Mouse (Mus musculus) limb, embryonic 10.5 days (tissue): ENCODE measurements around the gene Cgref1. TPM values are rescaled to one million over a fixed set of nuclear protein-coding genes. Genes with fewer than 3 reads are reported as not detected.

Source experiments
- DNase-seq: peaks from one replicate; pipeline ENCODE4 v3.0.0-alpha.2; 2017; ENCODE audit warnings: low spot score
- H3K27ac ChIP-seq: fragments of 300-500 bp; sonication (generic); 2 replicates; pipeline ENCODE4 v1.5.1; 2016; ENCODE audit warnings: mild to moderate bottlenecking
- H3K27me3 ChIP-seq: fragments of 300-500 bp; sonication (generic); 2 replicates; pipeline ENCODE4 v1.6.1; 2016; ENCODE audit warnings: low read depth, mild to moderate bottlenecking; ENCODE audit not compliant: poor library complexity, severe bottlenecking
- H3K36me3 ChIP-seq: fragments of 300-500 bp; sonication (generic); 2 replicates; pipeline ENCODE4 v1.6.1; 2016; ENCODE audit warnings: mild to moderate bottlenecking, moderate library complexity
- H3K4me1 ChIP-seq: fragments of 300-500 bp; sonication (generic); 2 replicates; pipeline ENCODE4 v1.6.1; 2016
- H3K4me3 ChIP-seq: fragments of 300-500 bp; sonication (generic); 2 replicates; pipeline ENCODE4 v1.5.1; 2016; ENCODE audit warnings: mild to moderate bottlenecking, moderate library complexity
- H3K9me3 ChIP-seq: fragments of 300-500 bp; sonication (generic); replicated peaks from 2 replicates; pipeline ENCODE4 v1.6.1; 2016; ENCODE audit warnings: mild to moderate bottlenecking
- WGBS: fragments of 180-500 bp; shearing (Covaris S2); methylation state at CpG from one replicate; pipeline ENCODE4 v1.1.7; 2016; 5-methylcytosine and 5-hydroxymethylcytosine counted together
- polyA plus RNA-seq: library from polyadenylated mRNA; unstranded; fragments of >200 nt; fragmentation: Nextera tagmentation; extraction: Ambion mirVana; gene quantifications from 2 replicates; pipeline ENCODE4 v1.2.1, GENCODE M21; 2016

Cgref1 gene
- polyA plus RNA-seq, 1 experiment from 2014 or later = 2.5 TPM

DNA sequence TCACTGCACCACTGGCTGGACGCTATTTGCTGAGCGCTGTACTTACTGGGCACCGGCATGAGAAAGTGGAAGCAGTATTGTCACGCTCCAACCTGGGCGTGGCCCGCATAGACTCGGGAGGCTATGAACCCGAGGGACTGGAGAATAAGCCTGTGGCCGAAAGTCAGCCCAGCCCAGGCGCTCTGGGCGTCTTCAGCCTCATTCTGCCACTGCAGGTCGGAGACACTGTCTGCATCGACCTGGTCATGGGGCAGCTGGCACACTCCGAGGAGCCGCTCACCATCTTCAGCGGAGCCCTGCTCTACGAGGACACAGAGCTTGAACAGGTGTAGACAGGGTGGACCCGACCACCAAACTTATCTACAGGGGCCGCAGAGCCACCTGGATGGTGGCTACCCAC lies 24.8 kb downstream of the Cgref1 start:
- no peak for DNase-seq
- WGBS = 67% methylated on average over 19 of the region's 19 CpGs
- peak overlapping the region; percentile 36; the same call in 1 of the 2 replicates for H3K27ac ChIP-seq

DNA sequence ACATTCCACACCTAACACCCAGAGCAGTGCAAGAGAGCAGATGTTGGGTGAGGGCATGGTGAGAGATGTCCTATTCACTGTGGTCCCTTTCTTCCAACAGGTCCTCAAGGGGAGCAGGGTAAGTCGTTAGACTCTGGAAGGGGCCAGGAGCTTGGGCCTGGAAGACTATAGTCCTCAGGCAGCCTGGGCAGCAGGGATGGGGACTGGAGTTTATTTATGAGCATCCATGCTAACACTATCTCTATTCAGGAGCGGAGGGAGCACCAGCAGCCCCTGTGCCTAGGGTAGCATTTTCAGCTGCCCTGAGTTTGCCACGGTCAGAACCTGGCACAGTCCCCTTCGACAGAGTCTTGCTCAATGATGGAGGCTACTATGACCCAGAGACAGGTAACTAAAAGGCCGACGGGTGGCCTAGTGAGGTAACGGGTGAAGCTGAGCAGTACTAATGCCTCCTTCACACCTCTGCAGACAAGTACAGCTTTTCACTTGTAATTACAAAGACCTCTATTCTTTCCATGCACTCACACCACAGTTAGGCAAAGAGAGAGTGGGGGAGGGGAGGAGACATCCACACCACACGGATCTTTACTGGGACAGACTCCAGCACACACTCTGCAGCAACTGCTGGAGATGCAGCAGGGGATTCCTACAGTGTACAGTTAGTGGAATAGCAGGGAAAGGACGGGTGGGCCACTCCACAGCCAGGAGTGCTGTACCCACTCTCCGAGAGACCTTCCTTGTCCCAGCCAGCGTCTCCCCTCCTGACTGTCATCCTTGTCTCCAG lies 25.4 kb downstream of the Cgref1 start:
- Histone ChIP-seq H3K27me3 (no peaks in the 10 kb centered on the region), H3K4me3 (0 out of 2 replicates have a peak overlapping the region, but pooled peaks have one; percentile 59), H3K36me3 (peaks cover 57% of the 10 kb centered on the region), H3K9me3 (no peaks in the 10 kb centered on the region), H3K27ac (peak overlapping the region; percentile 36; the same call in 1 of the 2 replicates), H3K4me1 (peaks cover 75% of the 10 kb centered on the region)
- no peak for DNase-seq
- 73% methylated on average over 11 of the region's 11 CpGs for WGBS

More for the DNA sequence above, 24.8 kb downstream of the Cgref1 start:
- no peaks in the 10 kb centered on the region for H3K27me3 ChIP-seq
- H3K4me1 ChIP-seq = peaks cover 69% of the 10 kb centered on the region
- peak overlapping the region; percentile 59; the same call in 1 of the 2 replicates for H3K4me3 ChIP-seq
- peaks cover 51% of the 10 kb centered on the region for H3K36me3 ChIP-seq
- H3K9me3 ChIP-seq = no peaks in the 10 kb centered on the region

DNA sequence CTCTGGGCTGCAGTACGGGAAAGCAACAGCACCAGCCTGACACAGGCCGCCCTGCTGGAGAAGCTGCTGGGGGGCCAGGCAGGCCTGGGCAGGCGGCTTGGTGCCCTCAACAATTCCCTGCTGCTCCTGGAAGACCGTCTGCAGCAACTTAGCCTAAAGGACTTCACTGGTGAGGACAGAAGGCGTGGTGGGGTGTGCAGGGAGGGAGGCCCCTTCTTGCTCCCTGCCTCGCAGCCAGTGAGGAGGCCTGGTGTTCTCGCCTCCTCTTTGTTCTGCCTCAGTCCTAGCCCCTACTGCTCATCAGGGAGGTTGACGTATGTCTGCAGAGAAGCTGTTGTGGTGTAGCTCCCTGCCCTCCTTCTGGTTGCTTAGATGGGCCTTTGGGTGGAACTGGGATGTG lies 26.7 kb downstream of the Cgref1 start:
- Histone ChIP-seq H3K36me3 (peaks cover 61% of the 10 kb centered on the region), H3K4me3 (no peak overlapping the region; the same call in 1 of the 2 replicates)
- WGBS = 80% methylated on average over 8 of the region's 8 CpGs

DNA sequence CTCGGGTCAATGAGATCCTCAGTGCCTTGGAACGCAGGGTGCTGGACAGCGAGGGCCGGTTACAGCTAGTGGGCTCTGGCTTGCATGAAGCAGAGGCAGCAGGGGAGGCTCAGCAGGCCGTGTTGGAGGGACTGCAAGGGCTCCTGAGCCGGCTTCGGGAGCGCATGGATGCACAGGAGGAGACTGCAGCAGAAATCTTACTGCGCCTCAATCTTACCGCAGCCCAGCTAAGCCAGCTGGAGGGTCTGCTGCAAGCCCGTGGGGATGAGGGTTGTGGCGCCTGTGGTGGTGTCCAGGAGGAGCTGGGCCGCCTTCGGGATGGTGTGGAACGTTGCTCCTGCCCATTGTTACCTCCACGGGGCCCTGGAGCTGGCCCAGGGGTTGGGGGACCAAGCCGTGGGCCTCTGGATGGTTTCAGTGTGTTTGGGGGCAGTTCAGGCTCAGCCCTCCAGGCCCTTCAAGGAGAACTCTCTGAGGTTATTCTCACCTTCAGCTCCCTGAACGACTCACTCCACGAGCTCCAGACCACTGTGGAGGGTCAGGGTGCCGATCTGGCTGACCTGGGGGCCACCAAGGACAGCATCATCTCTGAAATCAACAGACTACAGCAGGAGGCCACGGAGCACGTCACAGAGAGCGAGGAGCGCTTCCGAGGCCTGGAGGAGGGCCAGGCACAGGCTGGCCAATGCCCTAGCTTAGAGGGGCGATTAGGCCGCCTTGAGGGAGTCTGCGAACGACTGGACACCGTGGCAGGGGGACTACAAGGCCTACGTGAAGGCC lies 27.3 kb downstream of the Cgref1 start:
- DNase-seq = no peak
- Histone ChIP-seq H3K4me3 (no peak overlapping the region; the same call in 1 of the 2 replicates), H3K4me1 (peaks cover 94% of the 10 kb centered on the region), H3K9me3 (no peaks in the 10 kb centered on the region), H3K36me3 (peaks cover 61% of the 10 kb centered on the region), H3K27me3 (no peaks in the 10 kb centered on the region), H3K27ac (0 out of 2 replicates have a peak overlapping the region, but pooled peaks have one; percentile 19)
- 89% methylated on average over 31 of the region's 31 CpGs for WGBS

More for the DNA sequence above, 26.7 kb downstream of the Cgref1 start:
- no peak for DNase-seq
- Histone ChIP-seq H3K27ac (no peak overlapping the region), H3K9me3 (no peaks in the 10 kb centered on the region), H3K27me3 (no peaks in the 10 kb centered on the region), H3K4me1 (peaks cover 88% of the 10 kb centered on the region)

DNA sequence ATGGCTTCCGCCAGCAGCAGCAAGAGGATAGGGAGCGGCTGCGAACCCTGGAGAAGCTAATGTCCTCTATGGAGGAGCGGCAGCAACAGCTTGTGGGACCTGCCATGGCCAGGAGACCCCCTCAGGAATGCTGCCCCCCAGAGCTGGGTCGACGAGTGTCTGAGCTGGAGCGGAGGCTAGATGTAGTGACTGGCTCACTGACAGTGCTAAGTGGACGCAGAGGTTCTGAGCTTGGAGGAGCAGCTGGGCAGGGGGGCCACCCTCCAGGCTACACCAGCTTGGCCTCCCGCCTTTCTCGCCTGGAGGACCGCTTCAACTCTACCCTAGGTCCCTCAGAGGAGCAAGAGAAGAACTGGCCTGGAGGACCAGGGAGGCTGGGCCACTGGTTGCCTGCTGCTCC lies 28.0 kb downstream of the Cgref1 start:
- Histone ChIP-seq H3K4me1 (peaks cover 94% of the 10 kb centered on the region), H3K27ac (0 out of 2 replicates have a peak overlapping the region, but pooled peaks have one; percentile 19), H3K4me3 (0 out of 2 replicates have a peak overlapping the region, but pooled peaks have one; percentile 5), H3K36me3 (peaks cover 61% of the 10 kb centered on the region), H3K9me3 (no peaks in the 10 kb centered on the region), H3K27me3 (no peaks in the 10 kb centered on the region)
- WGBS = 93% methylated on average over 11 of the region's 11 CpGs
- no peak for DNase-seq

DNA sequence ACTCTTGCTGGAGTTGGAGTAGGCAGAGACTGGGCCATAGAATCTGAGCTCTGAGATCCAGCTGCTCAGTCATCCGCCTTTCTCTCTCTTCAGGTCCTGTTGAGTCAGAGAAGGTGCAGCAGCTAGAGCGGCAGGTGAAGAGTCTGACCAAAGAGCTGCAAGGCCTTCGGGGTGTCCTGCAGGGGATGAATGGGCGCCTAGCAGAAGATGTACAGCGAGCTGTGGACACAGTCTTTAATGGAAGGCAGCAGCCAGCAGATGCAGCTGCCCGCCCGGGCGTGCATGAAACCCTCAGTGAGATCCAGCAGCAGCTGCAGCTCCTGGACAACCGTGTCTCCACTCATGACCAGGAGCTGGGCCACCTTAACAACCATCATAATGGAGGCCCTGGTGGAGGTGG lies 28.6 kb downstream of the Cgref1 start:
- Histone ChIP-seq H3K27me3 (no peaks in the 10 kb centered on the region), H3K4me1 (peaks cover 94% of the 10 kb centered on the region), H3K27ac (0 out of 2 replicates have a peak overlapping the region, but pooled peaks have one; percentile 5), H3K4me3 (no peak overlapping the region), H3K9me3 (no peaks in the 10 kb centered on the region), H3K36me3 (peaks cover 61% of the 10 kb centered on the region)
- WGBS = 94% methylated on average over 9 of the region's 9 CpGs
- no peak for DNase-seq

DNA sequence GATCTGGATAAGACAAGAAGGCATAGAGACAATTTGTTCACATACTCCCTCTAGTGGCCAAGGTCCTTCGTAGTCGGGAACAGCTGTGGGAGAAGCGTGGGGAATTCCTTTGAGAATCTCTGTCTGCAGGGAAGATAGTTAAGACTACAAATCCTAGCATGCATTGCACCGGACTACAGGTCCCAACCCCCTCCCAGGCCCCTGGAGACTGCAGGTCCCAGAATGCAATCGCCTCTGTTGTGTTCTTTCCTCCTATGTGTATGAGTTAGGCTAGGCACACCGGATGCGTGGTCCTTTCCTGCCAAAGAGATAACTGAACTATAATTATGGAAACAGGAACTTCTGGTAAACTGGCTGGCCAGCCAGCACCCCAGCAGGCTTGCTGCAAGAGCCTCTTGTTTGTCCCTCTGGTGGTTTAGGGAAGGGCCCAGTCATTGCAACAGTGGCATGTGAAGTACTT lies 29.4 kb downstream of the Cgref1 start:
- Histone ChIP-seq H3K27ac (peak overlapping the region; percentile 97), H3K27me3 (no peaks in the 10 kb centered on the region), H3K4me3 (peak overlapping the region; percentile 63), H3K9me3 (no peaks in the 10 kb centered on the region), H3K4me1 (peaks cover 94% of the 10 kb centered on the region), H3K36me3 (peaks cover 58% of the 10 kb centered on the region)
- peak; percentile 80 for DNase-seq
- WGBS = 11% methylated on average over 7 of the region's 7 CpGs

DNA sequence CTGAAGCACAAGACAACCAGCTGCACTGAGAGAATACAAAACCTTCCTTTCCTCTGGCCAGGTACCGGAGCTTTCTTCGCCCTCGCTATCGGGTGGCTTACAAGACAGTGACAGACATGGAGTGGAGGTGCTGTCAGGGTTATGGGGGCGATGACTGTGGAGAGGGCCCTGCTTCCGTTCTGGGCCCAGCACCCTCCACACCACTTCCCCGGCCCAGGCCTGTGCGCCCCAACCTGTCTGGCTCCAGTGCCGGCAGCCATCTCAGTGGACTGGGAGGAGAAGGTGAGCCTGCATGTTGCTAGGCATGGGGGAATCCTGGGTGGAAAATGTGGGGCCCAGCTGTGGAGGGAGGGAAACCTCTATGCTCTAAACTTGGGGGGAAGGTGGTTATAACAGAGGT lies 29.9 kb downstream of the Cgref1 start:
- peak overlapping the region; percentile 63 for H3K4me3 ChIP-seq
- DNase-seq = no peak
- peak overlapping the region; percentile 97 for H3K27ac ChIP-seq
- H3K36me3 ChIP-seq = peaks cover 53% of the 10 kb centered on the region
- peaks cover 94% of the 10 kb centered on the region for H3K4me1 ChIP-seq
- H3K27me3 ChIP-seq = no peaks in the 10 kb centered on the region
- no peaks in the 10 kb centered on the region for H3K9me3 ChIP-seq
- 61% methylated on average over 9 of the region's 9 CpGs for WGBS

DNA sequence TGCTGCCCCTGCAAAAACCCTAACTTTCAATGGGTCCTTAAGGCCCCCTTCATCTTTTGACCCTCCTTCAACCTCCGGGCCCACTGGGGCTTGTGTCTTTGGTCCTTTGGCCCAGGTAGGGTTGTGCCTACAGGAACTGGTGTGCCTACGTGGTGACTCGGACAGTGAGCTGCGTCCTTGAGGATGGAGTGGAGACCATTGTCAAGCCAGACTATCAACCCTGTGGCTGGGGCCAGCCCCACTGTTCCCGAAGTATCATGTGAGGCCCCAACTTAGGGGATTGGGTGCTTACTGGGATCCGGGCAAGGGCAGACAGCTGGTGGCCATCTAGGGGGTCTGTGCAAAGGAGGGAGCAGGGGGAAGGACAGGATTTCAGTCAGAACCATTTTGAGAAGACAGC lies 30.5 kb downstream of the Cgref1 start:
- Histone ChIP-seq H3K9me3 (no peaks in the 10 kb centered on the region), H3K27me3 (no peaks in the 10 kb centered on the region), H3K4me1 (peaks cover 93% of the 10 kb centered on the region), H3K36me3 (peaks cover 47% of the 10 kb centered on the region), H3K4me3 (peak overlapping the region; percentile 63), H3K27ac (peak overlapping the region; percentile 97)
- no peak for DNase-seq
- WGBS = 70% methylated on average over 6 of the region's 6 CpGs

DNA sequence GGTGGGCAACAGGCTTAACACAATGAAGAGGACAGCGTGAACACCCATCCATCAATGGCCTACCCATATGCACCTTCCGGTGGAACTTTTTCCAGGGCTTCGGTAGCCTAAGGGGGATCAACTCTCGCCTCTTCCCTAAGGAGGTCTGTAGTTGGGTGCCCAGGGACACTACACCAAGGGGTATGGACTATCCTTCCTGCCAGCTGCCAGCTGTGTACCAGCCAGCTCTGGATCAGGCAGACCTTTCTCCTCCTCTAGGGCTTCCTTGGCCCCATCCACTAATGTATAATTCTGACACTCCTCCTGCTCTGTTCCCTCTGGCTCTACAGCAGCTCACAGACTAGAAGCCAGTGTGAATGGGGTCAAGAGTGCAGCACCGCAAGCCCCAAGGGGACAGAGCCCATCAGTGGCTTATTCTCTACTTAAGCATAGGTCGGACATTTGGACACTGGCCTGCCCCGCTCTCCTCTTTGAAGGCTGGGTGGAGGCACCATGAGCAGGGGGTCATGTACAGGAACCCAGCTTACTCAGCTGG lies 31.2 kb downstream of the Cgref1 start:
- 42% methylated on average over 7 of the region's 7 CpGs for WGBS
- no peak for DNase-seq

DNA sequence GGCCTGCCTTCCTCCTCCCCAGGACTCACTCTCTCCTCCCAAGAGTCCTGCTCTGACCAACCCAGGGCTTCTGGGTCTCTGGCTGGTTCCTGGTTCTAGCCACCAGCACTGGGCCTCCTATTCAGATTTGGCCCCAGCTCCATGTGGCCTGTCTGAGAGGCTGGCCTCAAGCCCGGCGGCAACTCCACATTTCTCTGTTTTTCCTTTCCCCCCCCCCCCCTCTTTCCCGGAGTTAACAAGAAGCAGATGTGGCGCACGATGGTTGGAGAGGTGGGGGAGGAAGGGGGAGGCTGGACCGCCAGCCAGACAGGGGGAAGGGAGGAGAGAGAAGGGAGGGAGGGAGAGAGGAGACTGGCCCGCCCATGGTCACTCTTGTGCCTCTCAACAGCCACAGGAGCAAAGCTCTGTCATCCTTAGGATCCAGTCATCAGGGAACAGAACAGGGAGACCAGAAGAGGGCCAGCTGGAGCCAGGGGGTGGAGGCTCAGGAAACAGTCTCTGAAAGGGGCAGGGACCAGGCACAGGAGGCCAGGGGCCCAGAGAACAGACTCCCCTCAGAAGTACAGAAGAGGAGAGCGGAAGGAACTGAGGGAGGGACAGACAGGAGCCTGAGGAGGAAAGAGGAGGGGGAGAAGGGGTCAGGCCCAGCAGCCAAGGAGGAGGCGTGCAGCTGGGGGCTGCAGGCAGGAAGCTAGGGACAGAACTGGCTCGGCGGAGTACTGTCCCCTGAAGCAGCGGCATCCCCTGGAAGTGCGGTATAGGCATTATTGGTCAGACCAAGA lies 32.1 kb downstream of the Cgref1 start, which contains the start of gene Emilin1:
Gene Emilin1, plus strand, starts transcription at position 343 of the 782 bp plus-strand sequence.
- 4% methylated on average over 13 of the region's 13 CpGs for WGBS
- Histone ChIP-seq H3K27ac (peak within 1 kb of the TSS; percentile 97), H3K4me3 (peak within 1 kb of the TSS; percentile 63), H3K9me3 (no peaks in the 10 kb centered on the region), H3K27me3 (no peaks in the 10 kb centered on the region), H3K4me1 (peaks cover 98% of the 10 kb centered on the region), H3K36me3 (peaks cover 31% of the 10 kb centered on the region)
- DNase-seq = peak; percentile 92

More for the DNA sequence above, 31.2 kb downstream of the Cgref1 start:
- Histone ChIP-seq H3K9me3 (no peaks in the 10 kb centered on the region), H3K4me3 (peak overlapping the region; percentile 63), H3K4me1 (peaks cover 98% of the 10 kb centered on the region), H3K36me3 (peaks cover 40% of the 10 kb centered on the region), H3K27ac (peak overlapping the region; percentile 97), H3K27me3 (no peaks in the 10 kb centered on the region)

DNA sequence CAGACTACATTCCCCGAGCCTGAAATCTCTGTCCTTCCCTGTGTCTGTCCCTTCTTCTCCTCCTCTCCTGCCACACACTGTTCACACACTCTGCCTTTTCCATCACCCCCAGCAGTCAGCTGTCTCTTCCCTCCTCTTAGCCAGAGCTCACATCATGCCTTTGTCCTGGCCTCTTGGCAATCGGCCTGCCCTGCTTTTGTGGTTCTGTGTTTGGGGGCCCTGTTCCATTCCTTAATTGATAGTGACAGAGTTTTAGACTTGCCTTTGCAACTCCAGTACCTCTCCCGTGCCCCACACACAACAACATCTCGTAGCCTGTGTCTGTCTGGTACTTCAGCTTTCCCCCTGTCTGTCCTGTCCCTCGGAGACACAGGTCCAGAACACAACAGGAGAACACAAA lies 33.2 kb downstream of the Cgref1 start:
- H3K27me3 ChIP-seq = no peaks in the 10 kb centered on the region
- WGBS = 76% methylated on average over 5 of the region's 5 CpGs
- H3K9me3 ChIP-seq = no peaks in the 10 kb centered on the region
- peak overlapping the region; percentile 63 for H3K4me3 ChIP-seq
- peaks cover 94% of the 10 kb centered on the region for H3K4me1 ChIP-seq
- H3K36me3 ChIP-seq = peaks cover 20% of the 10 kb centered on the region
- no peak for DNase-seq
- peak overlapping the region; percentile 97 for H3K27ac ChIP-seq
